Mouse (Mus musculus): ENCODE data around the gene Pofut1.

Gene Pofut1

DNA sequence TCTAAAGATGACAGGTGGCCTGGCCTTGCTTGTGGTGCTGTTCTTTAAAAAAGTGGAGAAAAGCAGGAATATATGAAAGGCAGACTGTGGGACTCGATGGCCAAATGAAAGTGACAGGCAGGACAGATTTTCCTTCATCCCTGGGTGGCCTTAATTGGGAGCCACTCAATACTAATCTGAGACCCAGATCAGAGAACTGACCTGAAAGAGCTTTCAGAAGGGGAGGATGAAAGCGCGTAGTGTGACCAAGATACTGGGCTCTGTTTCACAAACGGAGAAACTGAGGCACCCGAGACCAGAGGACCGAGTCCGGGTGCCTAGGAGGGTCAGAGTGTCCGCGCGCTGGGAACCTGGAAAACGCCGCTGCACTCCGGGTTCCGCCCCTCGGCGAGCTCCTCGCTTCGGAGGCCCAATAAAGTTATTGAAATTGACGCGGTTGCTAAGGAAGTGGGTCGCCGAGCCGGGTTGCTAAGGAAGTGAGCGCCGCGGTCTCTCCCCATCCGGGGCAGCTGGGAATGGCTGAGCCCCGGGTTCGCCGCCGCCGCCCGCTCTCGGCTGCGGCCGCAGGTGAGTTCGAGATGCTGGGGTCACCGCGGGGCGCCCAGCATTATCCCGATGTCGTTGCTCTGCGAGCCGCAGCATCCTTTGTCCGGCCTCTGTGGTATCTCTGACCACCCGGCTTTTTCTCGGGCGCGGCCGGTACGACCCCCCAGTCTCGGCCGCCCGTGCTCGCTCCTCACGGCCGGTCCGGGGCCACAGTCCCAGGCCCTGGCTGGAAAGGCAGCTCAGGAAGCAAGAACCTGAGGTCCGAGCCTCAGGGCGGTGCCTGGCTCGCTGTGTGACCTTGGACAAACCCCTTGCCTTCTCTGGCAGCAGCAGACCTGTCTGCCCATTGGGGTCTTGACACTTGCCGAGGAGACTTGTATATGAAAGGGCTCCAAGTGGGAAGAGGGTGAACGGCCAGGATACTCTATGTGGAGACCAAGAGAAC is 49.9 kb downstream of the Pofut1 start, which contains the start of gene Kif3b:
Gene Kif3b, plus strand, starts transcription at position 476 of the 991 bp plus-strand sequence.
- peak; percentile 95 for DNase-seq (ENCODE audit: low read depth, low spot score)

DNA sequence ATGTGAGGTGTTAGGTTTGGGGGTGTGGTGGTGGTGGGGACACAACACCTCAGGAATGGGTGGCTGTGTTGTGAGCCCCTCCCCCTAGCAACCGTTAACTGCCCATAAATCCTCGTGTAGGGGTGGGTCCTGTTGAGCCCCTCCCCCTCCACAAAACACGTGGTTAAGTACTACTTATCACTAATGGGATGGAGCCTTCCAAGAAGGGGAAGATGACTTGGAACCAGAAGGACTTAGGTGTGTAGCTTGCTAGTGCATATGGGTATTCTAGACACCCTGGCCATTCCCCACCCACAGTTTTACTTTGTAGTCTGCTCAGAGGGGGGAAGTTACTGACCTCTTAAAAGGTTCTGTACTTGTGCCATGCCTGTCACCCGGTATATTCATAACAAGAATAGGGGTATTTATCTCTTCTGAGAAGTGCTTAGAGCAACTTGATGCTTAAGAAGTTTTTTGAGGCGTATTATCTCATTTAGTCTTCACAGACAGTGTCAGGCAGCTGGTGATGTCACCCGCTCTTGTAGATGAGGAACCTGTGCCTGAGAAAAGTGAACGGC is 51.0 kb downstream of the Pofut1 start:
- peak; percentile 22 for DNase-seq (ENCODE audit: low read depth, low spot score)

DNA sequence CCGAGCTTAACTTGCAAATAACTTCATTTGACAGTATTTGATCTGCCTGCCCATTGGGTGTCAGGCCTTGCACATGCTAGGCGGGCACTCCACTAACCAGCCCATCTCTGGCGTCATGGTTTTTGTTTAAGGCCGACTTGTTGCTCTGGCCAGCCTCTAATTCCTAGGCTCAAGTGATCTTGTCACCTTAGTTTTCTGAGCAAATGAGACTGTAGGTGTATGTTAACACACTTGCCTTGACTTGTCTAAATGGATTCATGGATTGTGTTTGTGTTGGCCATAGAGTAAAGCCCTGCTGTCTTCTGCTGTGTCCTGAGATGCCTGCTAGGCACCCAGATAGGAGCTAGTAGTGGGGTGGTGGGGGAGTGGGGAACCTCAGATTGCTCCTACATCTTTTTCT is 53.9 kb downstream of the Pofut1 start:
- no peak for DNase-seq (ENCODE audit: low read depth, low spot score)

DNA sequence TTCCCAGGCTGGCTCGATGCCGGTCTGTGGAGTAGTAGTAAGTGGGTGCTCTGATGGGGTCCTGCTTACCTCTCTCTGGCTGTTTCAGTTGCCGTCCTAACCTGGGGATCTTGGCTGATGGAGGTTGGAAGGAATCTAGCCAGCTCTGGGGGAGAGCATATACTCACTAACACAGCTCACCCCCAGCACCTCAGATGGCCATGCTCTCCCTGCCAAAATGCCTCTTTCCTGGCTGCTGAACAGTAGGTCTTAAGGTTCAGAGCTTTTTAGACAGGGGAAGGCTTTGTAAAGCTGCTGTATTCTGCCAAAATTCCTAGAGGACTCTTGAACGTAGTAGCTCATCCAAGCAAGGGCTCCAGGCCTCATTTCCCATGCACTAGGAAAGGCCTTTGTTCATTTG is 56.4 kb downstream of the Pofut1 start:
- peak; percentile 75 for DNase-seq (ENCODE audit: low read depth, low spot score)

DNA sequence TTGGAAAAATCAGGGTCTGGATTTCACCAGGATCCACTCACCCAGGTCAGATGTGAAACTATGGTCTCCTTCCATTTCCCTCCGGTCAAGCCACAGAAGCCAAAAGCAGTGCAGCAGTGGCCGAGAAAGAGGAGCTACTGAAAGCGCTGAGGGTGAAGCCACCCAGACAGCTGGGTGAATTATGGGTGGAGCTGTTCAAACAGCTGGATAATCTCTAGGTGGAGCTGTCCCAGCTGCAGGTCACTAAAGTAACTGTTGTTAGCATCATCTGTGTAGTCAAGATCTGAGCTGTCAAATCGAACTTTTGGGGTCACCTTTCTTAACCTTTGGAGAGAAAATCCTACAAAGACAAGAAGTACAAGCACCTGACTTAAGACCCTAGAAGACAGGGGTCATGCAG is 57.1 kb downstream of the Pofut1 start:
- DNase-seq (ENCODE audit: low read depth, low spot score): no peak

DNA sequence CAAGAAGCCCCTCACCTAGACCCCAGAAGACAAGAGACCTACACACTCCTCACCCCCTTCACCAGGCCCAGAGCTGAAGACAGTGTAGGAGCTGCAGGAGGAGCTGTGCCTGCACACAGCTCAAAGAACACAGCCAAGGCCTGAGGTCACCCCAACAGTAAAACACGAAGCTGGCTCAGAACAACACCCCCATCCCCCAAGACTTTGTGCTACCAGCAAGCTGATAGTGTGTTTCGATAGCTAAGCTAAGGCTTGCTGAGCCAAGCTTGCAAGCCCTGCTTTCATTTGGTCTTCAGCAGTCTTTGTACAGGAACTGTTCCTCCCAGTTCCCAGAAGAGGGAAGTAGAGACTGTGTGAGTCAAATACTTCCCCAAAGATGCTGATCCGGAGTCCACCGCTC is 57.5 kb downstream of the Pofut1 start:
- DNase-seq (ENCODE audit: low read depth, low spot score): peak; percentile 65

DNA sequence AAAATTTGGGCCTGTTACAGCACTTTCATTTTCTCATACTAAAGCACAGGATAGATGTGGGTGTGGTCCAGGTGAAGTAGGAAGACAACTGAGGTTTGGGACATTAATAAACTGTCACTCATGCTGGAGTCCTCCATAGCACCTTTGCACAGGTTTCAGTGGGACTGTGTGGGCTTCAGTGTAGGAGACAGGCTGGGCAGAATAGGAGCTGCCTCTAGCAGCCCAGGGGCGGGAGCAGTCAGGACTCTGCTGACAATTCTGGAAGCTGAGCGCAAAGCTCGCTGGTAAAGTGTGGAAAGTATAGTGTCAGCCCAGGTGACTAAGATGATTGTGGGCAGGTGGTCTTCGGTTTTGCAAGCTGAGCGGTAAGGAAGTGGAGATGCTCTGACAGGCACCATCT is 59.8 kb downstream of the Pofut1 start:
- DNase-seq (ENCODE audit: low read depth, low spot score): peak; percentile 17

DNA sequence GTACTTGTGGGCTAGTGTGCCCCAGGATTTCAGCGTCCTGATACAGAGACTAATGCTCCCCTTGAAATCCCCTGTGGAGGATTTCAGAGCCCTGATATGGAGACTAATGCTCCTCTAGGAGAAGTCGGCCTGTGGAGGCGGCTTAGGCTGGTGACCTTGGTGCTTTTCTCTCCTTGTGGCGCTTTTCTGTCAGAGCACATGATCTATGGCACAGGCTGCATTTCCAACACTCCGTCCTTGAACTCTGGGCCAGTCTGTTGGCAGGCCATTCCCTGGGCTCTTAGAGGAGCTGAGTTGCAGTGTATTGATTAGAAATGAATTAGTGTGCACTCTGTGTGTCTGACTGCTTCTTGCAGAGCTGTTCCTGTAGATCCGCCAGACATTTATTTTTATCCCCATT is 63.9 kb downstream of the Pofut1 start:
- peak; percentile 29 for DNase-seq (ENCODE audit: low read depth, low spot score)

DNA sequence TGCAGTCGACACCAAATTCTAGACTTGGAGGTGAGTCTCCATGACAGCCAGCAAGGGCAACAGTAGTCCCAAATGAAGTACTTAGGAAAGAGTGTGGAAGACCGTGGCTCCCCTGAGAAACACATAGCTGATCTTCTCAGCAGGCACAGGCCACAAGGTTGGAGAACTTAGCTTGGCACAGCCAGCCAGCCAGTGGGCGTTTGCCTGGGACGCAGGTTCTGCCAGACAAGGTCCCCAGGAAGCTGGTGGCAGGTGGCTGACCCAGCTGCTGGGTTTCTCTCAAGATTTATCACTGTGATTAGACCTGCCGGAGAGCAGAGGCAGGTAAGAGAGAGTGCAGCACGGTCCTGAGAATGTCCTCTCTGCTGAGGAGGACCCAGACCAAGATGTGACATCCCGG is 67.3 kb downstream of the Pofut1 start:
- peak; percentile 43 for DNase-seq (ENCODE audit: low read depth, low spot score)

DNA sequence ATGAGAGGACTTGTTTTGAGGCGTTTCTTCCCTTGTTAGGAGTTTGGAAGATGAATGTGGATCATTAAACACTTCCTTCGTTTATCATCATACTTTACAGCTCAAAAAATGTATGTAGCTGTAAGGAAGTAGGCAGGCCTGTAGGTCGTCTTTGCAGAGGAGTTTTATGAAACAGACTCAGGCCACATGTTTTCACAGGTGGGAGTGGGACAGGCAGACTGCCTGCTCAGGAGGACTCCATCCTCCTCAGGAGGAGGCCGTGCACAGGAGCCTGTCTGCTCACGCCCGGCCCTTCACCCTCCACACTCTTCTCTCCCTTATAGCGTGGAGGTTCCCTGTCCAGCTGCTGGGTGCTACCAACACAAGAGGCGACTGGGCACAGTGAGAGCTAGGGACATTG is 67.8 kb downstream of the Pofut1 start:
- peak; percentile 54 for DNase-seq (ENCODE audit: low read depth, low spot score)

DNA sequence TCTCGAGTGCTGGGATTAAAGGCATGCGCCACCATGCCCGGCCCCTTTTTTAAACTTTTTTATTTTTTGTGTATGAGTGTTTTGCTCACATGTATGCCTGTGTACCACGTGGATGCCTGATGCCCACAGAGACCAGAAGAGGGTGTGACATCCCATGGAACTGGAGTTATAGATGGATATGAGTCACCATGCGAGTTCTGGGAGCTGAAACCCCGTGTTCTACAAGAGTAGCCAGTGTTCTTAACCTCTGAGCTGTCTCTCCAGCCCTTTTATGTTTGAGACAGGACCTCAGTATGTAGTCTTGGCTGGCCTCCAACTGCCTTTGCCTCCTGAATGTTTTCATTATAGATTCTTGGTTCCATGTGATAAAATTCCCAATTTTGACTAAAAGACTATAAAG is 68.9 kb downstream of the Pofut1 start:
- DNase-seq (ENCODE audit: low read depth, low spot score): peak; percentile 34

DNA sequence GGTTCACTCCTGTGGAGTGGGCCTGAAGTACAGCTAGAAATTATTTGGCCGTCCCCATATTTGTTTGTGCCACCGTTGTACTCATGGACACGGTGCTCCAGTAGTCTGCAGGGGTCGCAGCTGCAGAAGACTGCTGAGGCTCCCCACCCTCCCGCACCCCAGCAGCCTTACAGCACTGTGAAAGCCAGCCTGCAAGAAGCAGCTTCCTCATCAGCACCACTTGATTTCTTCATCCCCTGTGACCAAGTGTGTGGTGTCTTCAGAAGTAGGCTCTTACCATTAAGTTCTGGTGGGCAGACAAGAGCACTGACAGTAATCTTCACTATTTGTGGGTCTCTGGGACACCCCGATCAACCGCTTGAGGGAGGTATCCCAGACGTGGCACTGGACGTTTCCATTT is 71.6 kb downstream of the Pofut1 start:
- no peak for DNase-seq (ENCODE audit: low read depth, low spot score)

DNA sequence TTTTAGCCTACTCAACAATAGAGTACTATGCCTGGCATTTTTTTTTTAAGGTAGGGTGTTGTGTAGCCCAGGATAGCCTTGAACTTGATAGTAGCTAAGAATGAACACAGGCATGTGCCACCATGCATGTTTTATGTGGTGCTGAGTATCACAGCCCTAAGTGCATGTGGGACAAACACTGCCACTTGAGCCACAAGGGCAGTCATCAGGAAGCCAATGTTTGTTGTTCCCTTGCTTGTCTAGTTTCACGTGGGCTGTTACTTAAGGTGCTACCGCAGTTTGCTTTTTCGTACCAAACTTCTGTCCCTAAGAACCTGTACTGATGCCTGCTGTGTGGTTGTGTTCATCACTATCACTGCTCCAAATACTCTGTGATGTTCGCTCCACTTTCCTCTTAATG is 77.1 kb downstream of the Pofut1 start:
- no peak for DNase-seq (ENCODE audit: low read depth, low spot score)

DNA sequence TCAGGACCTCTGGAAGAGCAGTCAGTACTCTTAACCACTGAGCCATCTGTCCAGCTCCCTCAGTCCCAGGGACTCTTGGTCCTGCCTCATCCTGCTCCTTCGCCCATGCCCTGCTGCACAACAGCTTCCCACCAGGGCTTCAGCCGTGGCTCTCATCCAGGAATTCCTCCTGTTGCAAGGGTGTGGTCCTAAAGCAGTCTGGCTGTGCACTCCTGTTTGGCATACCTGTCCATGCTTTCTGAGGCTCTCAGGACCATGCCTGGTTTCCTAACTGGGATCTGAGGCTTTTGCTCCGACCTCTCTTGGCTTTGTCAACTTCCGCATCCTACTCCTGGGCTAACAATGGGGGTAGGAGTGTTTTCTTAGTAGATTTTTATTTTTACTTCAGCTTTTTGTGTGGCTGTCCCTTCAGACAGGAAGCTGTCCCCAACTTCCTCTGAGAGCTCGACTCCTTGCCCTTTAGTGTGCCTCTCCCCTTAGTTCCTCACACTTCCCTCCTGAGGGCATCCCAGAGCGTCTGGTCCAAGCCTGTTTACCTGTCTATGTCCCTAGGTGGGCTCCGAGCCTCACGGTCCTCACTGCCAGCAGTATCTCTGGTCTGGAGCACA is 77.8 kb downstream of the Pofut1 start:
- no peak for DNase-seq (ENCODE audit: low read depth, low spot score)
